Mouse (Mus musculus) MN1 (cell line): Measurements from ENCODE around the gene Cldn14.

Experiments
- DNase-seq: peaks from one replicate; pipeline ENCODE4 v3.0.0-alpha.2; 2016; ENCODE audit warnings: low spot score

Cldn14 gene

DNA sequence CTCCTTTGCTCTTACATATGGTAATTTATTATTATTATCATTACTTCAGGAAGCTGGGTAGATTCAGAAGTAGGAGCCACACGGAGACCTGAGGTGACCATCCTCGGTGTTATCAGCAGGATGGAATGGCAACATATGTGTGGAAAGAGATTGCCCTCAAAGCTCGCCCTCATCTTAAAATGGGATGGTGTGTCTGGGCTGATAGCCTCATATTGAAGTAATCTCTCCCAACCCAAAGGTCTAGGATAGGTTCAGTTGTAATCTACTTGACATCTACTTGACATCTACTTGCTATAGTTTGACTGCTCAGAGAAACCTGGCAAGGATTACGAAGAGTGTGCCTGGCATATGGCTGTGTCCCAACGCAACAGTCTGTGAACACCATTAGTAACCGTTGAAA lies 64.3 kb downstream of the Cldn14 start:
- DNase-seq, result no peak

DNA sequence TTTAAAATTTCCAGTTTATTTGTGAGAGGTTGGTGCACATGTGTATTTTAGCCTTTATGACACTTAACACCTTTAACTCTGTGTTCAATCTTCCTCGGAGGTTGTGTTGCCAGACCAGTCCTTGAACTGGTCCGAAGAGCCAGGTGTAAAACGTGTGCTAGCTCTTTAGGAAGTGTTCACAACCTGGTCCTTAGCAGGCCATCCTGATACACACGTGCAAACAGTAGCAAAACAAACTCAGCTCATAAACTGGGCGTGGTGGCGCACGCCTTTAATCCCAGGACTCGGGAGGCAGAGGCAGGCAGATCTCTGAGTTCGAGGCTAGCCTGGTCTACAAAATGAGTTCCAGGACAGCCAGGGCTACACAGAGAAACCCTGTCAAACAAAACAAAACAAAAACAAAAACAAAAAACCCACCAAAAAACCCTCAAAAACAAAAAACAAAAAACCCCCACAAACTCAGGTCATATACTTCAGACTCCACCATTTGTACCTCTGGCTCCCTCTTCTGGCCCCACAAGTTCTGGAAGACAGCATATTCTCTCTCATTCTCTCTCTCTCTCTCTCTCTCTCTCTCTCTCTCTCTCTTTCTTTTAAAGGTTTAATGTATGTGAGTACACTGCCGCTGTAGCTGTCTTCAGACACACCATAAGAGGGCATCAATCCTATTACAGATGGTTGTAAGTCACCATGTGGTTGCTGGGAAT lies 65.7 kb downstream of the Cldn14 start:
- DNase-seq, result no peak

DNA sequence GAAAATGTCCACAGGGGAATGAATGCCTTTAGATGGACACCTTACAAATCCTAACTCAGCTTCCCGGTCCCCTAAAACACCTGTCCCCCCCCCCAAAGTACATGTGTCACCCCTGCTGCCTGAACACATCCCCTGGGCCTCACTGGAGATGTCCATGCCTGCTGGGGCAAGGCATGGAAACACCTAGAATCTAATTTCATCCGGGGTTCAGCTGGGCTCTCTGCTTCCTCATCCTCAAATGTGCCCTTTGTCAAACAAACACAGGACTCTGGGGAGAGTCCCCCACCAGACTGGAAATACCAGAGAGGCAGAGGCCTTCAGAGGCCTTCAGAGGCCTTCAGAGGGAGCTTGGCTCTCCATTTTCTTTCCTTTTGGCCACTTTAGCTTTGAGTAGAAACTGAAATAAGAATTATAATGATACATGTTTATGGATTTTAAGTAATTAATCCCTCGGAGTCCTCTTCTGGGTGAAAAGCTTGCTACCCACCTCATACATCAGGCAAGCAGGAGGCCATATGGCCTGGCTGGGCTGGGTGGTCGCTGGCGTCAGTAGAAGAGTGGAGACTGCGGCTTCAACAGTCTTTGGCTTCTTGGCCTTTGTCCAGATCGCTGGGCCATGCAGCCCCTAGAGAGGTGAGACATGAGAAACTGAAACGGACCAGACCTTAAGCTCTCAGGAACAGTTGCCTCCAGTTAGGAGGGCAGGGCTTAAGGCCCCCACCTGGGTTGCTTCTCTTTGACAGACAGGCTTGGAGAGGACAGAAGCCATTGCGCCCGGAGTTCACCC lies 66.7 kb downstream of the Cldn14 start:
- DNase-seq, result no peak

DNA sequence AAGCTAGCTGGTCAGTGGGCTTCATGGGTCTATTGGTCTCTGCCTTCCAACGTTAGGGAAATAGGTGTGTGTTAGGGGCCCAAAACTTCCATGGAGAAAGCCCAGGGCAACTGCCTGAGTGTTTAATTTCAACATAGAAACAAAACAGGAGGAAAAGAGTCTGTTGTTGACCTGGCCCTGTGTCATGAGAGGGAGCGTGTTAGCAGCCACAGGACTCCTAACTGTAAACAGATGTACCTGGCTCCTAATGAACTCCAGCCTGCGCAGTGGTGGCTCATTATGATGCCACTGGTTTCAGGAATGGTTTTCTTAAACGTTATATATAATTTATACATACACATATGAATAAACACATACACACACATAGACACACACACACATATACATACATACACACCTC lies 68.7 kb downstream of the Cldn14 start:
- no peak for DNase-seq

DNA sequence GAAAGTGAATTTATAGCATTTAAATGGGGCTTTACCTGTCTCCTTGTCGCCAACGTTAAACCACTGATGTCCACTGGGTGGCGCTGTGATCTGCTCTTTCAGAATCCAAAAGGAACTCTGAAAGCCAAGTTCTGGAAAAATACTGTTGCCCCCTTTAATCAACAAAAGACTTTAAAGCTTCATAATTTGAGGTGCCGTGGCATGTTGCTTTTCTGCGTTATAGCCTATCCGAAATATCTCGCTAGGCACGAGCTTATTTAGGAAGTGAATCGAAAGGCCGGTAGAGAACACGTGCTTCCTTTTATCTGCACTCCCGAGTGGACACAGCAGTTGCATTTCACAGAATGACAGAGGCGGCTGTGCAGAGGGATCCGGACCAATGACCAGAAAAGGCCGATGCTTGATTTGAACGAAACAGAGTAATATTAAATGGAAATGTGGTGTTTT lies 70.2 kb downstream of the Cldn14 start:
- peak; percentile 79 for DNase-seq

DNA sequence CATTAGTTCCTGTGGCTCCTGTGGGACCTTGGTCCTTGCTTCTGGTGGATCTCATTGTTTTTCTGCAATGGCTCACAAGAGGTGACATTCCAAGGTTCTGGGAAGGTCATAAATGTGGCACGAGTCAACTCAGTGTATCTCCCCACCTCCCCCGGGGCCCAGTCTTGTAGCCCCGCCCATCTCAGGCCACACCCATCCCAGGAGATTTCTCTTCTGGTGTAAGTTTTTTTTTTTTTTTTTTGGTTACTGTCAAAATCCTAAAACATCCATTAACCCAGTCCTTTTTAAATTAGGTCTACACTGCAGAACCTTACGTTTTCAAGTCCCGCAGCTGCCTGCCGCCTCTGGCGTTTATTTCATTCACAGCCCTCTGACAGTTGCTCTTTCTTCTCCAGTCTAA lies 73.6 kb downstream of the Cldn14 start:
- no peak for DNase-seq

DNA sequence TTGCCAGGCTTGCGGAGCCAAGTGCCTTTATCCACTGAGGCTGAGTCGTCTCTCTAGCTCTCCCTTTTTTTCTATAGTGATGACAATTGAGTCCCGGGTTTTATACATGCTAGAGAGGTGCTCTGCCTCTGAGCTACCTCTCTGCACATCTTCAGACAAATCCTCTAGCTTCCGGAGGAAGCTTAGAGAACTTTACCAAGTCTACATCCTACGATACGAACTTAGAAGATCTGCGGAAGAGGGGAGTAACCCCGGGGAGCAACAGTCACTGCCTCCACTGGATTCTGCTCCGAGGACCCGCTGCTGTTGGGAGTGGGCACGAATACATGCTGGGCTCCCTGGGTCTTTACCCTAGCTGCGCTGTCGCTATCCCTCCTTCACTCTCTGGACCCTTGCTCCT lies 74.0 kb downstream of the Cldn14 start:
- DNase-seq, result no peak

DNA sequence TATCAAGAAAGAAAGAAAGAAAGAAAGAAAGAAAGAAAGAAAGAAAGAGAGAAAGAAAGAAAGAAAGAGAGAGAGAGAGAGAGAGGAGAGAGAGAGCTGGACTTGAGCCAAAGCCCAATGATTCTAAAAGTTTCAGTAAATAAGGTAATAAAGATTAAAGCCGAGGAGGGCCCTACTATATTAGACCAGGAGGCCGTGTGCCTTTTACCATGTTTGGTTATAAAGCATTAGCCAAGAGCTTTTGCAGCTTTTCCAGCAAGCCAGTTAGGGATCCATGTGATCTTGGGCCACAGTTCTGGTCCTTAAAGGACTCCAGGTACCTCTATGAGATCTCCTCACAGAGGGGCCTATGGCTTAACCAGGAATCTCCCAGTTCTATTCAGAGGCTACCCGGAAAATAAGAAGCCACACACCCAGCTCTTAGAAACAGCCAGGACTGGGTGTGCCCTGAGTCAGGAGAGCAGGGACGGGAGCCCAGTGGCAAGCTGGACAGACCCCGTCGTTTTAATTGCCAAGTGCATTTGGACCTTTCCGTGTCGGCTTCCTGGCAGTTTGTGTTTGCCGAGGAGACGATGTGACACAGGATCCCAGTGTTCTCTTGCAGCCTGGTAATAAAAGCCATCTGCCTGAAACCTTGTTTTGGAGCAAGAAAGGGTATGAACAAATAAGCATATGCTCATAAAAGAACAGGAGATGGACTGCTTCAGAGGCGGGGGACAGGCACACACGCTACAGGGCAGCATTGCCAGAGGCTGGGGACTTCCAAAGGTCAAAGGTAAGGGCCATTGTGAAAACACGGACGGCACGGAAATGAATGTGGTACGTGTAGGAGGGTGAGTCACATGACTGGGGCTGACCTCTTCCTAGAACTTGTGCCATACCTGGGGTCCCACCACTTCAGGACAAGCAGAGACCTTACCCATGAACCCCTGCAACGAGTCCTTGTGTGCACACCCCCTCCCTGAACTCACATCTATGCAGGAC lies 76.2 kb downstream of the Cldn14 start:
- no peak for DNase-seq

DNA sequence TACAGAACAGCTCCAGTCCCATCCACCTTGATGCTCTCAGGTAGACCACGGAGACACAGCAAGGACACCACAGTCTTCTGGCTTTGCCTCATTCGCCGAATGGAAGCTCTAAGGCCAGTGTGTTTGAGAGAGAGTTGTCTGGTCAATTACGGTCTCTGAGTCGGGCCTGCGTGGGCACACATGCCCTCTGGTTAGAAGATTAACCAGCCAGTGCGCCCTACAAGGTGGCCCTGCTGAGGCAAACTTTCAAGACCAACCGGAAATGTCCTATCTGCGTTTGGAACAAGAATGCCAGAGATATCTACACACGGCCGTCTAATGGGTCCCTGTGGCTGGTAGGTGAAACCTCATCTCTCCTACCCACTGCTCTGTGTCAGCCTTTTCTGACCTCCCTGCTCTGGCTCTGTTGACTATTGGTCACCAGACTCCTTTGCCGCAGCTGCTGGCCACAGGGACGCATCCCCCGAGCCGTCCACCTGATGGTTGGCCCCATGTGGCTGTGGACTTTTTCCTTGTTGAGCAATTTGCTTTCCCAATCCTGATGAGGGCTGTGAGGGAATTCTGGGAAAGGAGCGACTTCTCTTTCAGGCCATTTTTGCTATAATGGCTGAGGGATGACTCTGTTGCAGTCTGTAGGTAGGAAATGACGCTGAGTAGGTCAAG lies 79.1 kb downstream of the Cldn14 start:
- DNase-seq, result no peak

DNA sequence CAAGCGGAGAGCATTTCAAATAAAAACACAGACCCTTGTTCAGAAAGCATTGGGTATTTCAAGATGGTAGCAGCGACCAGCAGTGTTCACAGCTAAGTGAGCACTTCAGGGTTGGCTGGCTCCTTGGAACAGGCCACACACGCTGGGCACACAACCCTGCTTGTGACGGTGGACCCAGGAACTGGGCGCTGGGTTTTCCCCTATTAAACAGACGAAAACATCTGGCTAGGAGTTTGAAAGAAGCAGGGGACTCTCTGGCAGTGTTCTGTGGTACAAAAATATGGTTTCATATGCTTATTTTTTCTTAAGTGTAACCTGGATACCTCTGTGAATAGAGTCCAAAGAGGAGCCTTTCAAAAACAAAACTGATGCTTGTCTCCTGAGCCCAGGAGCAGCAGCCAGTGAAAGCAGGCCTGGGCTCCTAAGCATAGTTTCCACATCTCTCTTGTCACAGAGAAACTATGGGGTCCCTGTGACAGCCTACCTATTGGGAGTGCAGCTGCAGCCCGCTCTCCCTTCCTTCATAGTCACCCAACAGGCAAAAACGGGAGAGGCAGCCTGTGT lies 82.9 kb downstream of the Cldn14 start:
- DNase-seq, result no peak

DNA sequence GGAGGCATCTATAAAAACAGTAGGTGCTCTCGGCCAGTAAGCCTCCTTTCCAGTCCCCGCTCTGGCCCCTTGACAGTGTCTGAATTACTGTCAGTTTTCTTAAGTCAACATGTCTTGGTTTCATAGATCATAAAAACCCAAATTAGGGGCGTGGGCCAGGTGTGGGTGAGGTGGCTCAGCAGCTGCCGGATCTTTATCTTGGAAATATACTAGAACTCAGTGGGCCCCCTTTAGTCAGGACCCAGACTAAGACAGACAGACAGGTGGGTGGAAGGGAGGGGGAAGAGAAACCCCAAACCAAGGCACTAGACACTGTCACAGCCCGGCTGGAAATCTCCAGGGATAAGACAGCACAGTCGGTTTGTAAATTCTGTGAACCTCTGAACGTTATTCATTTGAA lies 84.8 kb downstream of the Cldn14 start:
- DNase-seq, result no peak

DNA sequence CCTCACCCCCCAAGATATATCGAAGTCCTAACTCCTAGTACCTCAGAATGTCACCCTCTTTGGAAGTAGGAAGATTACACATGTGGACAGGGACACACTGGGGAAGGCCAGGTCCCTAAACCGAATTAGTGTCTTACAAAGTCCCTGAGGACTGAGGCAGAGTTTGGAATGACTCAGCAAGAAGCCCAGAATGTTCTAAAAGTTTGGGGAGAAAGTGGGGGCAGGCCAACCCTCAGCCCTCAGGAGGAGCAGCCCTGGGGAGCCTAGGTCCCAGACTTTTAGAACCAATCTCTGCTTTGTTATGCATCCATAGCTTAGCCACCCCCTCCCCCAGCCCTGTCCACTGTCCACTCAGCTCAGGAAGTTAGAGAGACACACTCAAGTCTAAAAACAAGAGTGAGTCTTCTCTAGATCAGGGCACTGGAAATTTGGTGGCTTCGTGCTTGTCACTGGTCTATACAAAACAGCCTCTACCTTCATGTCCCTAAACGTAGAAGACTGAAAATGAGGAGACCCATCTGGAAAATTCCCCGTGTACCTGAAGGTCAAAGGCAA lies 85.7 kb downstream of the Cldn14 start:
- no peak for DNase-seq

DNA sequence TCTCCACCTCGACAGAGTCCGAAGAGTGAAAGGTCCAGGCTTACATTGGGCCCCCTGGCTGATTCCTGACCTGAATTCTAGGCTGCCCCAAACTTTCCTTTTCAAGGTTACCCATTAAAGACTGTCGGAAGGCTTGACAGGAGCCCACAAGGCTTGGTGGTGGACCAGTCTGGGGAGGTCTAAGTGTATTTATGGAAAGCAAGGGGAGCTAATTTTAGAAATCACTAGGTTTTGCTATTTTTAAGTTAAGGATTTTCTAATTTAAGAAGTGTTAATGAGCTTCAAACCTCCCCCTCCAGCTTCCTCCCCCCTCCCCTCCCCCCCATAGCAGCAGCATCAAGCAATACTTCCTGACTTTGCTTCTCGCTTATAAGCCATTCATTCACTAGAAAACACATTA lies 88.0 kb downstream of the Cldn14 start:
- DNase-seq, result no peak

DNA sequence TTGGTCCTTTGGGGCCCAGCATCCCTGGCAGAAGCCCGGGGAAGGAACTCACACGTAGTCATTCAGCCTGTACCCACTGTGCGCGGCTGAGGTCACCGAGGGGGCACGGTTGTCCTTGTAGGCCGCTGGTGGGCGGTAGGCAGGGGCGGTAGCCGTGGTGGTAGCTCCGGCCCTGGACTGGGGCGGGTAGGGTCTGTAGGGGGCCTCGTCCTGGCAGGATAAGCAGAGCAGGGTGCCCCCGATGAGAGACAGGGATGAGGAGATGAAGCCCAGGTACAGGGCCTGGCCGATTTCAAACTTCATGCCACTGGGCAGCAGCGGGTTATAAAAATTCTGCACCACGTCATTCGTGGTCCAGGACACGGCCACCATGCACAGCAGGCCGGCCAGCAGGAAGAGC lies 89.4 kb downstream of the Cldn14 start:
- DNase-seq, result peak; percentile 65

DNA sequence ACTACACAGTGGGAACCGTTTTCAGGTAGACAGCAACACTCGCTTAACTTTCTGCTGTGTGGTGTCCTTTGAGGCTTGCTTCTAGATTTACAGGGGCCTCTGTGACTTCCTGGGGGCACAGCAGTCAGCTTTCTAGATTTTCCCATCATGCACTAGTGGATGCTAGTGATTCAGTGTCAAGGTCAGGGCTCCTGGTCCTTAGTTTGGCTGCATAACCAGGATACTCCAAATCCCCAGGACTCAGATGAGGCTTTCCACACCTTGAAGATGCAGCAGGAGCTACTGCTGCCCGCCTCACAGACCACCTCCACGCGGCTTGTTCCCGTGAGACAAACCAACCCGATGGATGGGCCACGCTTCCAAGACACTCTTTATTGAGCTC lies 90.0 kb downstream of the Cldn14 start:
- peak; percentile 57 for DNase-seq

DNA sequence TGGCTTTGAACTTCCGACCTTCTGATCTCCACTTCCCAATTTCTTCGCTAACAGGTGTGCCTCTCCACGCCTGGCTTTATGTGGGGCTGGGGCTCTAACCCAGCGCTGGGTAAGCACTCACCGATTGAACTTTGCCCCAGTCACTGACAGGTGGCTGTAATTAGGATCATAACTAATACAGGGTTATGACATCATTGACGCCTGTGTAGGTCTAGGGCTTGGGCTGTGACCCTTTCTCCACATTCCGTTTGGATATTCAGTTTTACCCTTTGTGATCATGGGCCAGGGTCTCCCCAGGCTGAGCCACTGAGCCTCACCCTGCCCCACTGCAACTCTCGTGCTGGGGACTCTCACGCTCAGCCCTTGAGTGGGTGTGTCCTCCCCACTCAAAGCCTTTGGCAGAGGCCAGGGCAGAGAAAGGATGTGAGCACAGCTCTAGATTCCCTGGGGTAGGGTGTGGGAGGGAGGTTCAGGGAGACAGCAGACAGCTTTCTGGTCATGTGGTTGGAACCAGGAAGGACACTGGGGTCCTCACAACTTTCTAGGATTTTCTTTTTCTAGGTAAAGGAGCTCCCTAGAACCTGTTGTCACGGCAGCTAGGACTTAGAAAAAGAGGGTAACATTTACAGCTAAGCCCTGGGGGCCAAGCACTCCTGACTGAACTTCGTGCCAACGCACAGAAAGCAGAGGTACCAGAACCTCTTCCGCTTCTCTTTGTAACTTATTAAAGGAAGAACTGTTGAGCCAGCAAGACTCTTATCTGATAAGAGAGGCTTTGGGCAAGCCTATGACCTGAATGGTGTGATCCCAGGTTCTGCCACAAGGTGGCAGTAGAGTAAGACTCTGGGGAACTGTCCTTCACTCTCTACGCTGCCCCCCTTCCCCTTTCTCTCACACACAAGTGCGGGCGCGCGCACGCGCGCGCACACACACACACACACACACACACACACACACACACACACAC lies 90.6 kb downstream of the Cldn14 start:
- peak; percentile 88 for DNase-seq

DNA sequence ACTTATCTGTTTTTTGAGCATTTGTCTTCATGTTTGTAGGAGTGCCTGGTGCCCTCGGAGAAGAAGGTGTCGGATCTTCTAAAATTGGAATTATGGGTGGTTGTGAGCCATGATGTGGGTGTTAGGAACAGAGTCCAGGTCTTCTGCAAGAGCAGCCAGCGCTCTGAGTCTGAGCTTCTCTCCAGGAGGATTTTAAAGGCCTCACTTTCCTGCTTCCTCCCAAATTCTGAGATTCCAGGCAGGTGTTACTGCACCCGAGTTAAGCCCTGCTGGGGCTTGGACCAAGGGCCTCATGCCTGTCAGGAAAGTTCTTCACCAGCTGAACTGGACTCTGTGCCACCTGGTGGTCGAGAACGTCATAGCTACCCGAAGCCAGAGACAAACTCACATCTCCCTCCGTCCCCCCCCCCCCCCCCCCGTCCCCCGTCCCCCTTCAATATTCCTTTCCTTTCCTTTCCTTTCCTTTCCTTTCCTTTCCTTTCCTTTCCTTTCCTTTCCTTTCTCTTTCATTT lies 93.2 kb downstream of the Cldn14 start:
- peak; percentile 36 for DNase-seq

DNA sequence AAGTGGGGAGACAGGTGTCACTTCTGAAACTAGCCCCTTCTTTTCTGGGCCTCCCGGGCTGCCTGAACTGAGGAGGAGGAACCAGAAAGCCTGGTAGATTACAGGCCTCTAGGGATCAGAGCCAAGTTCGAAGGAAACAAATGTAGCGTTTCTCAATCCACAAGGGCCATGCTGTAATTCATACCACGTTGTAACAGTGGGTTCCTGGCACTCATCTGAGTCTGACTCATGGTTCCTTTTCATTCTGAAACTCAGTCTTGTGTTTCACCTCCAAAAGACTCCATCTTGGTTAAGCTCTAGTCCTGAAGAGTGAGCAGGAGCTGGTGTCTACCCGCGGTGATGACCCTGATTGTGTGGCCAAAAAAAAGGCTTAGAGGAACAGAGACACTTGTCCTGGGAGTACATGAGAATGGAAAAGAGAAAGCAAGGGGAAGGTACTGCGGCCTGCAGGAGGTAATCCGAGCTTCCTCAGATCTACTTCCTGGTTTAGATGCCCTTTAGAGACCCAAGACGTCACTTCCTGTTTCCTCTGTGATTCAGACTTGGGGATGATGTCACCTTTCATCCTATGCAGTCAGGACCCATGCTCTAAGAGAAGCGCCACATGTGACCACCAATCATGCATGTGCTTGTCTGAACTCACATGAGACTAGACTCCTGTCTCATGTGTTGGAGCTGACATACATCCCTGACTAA lies 94.6 kb downstream of the Cldn14 start:
- DNase-seq, result peak; percentile 32

DNA sequence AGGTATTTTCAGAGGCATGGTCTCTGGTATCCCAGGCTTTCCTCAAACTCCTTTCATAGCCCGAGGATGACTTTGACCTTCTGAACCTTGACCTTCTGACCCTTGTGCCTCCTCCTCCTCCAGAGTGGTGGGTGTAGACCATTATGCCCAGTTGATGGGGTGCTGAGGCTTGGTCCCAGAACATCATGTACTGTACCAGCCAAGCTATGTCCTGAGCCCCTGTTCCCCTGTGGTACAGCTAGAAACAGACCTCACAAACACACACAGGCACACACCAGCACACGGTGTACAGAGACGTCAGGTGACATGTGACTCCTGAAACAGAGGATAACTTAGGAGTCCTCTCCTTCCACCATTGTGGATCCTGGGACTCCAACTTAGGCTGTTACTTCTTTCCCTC lies 95.8 kb downstream of the Cldn14 start:
- no peak for DNase-seq
